Mouse (Mus musculus): ENCODE results near the gene Tomm20. TPM values are rescaled to one million over a fixed set of nuclear protein-coding genes. Genes with fewer than 3 reads are reported as not detected.

Gene Tomm20
- polyA plus RNA-seq, 1 experiment: 417 TPM

GRCm38 (mm10) chr8:126913241-126914106 is 32.2 kb downstream of the Tomm20 start:
- no peak overlapping the region for H3K27ac ChIP-seq (ENCODE audit: insufficient read depth, low read length)
- no peaks in the 10 kb centered on the region for H3K36me3 ChIP-seq (ENCODE audit: control insufficient read depth, insufficient read depth, low read length)
- WGBS: 77% methylated on average over 12 of the region's 12 CpGs
- no peak overlapping the region for H3K4me3 ChIP-seq (ENCODE audit: extremely low read depth, insufficient read depth, insufficient read length)
- no peaks in the 10 kb centered on the region for H3K27me3 ChIP-seq (ENCODE audit: control insufficient read depth, insufficient read depth, low read length)
- DNase-seq (ENCODE audit: low read depth in 1 of 2, low spot score in 2 of 2): no peak
- TF ChIP-seq POLR2A (IDR thresholded peaks at IDR 0.05; ENCODE audit: low read depth, low read length) (no peak), CTCF (IDR thresholded peaks at IDR 0.05; ENCODE audit: extremely low read depth, insufficient read depth, insufficient read length, insufficient replicate concordance) (no peak)
- no peaks in the 10 kb centered on the region for H3K4me1 ChIP-seq (ENCODE audit: control insufficient read depth, insufficient read depth, insufficient read length)

GRCm38 (mm10) chr8:126909371-126909802 is 36.3 kb downstream of the Tomm20 start:
- H3K36me3 ChIP-seq (ENCODE audit: control insufficient read depth, insufficient read depth, low read length): no peaks in the 10 kb centered on the region
- TF ChIP-seq CTCF (IDR thresholded peaks at IDR 0.05; ENCODE audit: extremely low read depth, insufficient read depth, insufficient read length, insufficient replicate concordance) (no peak), POLR2A (IDR thresholded peaks at IDR 0.05; ENCODE audit: low read depth, low read length) (no peak)
- DNase-seq (ENCODE audit: low read depth in 1 of 2, low spot score in 2 of 2): no peak
- H3K4me1 ChIP-seq (ENCODE audit: control insufficient read depth, insufficient read depth, insufficient read length): no peaks in the 10 kb centered on the region
- WGBS: 83% methylated on average over 10 of the region's 10 CpGs
- no peak overlapping the region for H3K27ac ChIP-seq (ENCODE audit: insufficient read depth, low read length)
- no peak overlapping the region for H3K4me3 ChIP-seq (ENCODE audit: extremely low read depth, insufficient read depth, insufficient read length)
- no peaks in the 10 kb centered on the region for H3K27me3 ChIP-seq (ENCODE audit: control insufficient read depth, insufficient read depth, low read length)

DNA sequence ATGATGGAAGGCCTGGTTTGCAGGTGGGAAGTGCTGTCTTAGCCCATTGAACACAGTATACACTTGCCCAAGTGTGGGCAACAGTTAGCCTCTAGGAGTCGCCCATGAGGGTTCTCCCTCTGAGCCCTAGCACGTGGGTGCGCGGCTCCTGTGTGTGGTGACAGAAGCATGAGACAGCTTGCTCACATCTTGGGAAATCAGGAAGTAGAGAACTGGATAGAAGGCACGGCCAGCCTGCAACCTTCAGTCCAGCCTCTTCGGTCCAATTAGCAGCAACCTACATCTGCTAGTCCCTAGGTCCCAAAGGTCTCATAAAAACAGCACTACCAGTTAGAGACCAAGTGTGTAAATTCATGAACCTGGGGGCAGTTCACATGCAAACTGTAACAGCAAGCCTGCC is 36.8 kb downstream of the Tomm20 start:
- DNase-seq (ENCODE audit: low read depth in 1 of 2, low spot score in 2 of 2): no peak
- Histone ChIP-seq H3K27ac (ENCODE audit: insufficient read depth, low read length) (no peak overlapping the region), H3K4me3 (ENCODE audit: extremely low read depth, insufficient read depth, insufficient read length) (no peak overlapping the region), H3K27me3 (ENCODE audit: control insufficient read depth, insufficient read depth, low read length) (no peaks in the 10 kb centered on the region), H3K4me1 (ENCODE audit: control insufficient read depth, insufficient read depth, insufficient read length) (no peaks in the 10 kb centered on the region), H3K36me3 (ENCODE audit: control insufficient read depth, insufficient read depth, low read length) (no peaks in the 10 kb centered on the region)
- TF ChIP-seq CTCF (IDR thresholded peaks at IDR 0.05; ENCODE audit: extremely low read depth, insufficient read depth, insufficient read length, insufficient replicate concordance): no peak
- no peak for TF ChIP-seq POLR2A (IDR thresholded peaks at IDR 0.05; ENCODE audit: low read depth, low read length)
- 44% methylated on average over 6 of the region's 6 CpGs for WGBS

GRCm38 (mm10) chr8:126907968-126908367 is 37.7 kb downstream of the Tomm20 start:
- no peak overlapping the region for H3K27ac ChIP-seq (ENCODE audit: insufficient read depth, low read length)
- no peaks in the 10 kb centered on the region for H3K36me3 ChIP-seq (ENCODE audit: control insufficient read depth, insufficient read depth, low read length)
- no peak overlapping the region for H3K4me3 ChIP-seq (ENCODE audit: extremely low read depth, insufficient read depth, insufficient read length)
- WGBS: 93% methylated on average over 9 of the region's 9 CpGs
- no peaks in the 10 kb centered on the region for H3K4me1 ChIP-seq (ENCODE audit: control insufficient read depth, insufficient read depth, insufficient read length)
- H3K27me3 ChIP-seq (ENCODE audit: control insufficient read depth, insufficient read depth, low read length): no peaks in the 10 kb centered on the region
- TF ChIP-seq CTCF (IDR thresholded peaks at IDR 0.05; ENCODE audit: extremely low read depth, insufficient read depth, insufficient read length, insufficient replicate concordance): no peak
- no peak for DNase-seq (ENCODE audit: low read depth in 1 of 2, low spot score in 2 of 2)

DNA sequence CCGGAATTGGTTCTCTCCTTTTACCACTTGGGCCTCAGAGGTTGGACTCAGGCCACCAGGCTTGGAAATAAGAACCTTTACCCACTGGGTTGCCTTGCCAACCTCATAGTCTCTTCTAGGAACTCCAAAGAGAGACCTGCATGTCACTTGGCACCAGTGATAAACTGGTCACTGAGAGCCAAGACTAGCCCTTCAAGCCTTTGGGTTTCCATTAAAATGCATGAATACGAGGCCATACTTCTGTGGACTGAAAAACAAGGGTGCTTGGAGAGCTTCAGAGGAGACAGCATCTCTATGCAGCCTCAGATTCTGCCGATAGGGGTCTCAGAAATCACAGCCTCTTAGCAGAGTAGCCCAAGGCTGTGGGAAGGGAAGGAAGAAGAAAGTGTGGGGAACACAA is 38.3 kb downstream of the Tomm20 start:
- no peak for DNase-seq (ENCODE audit: low read depth in 1 of 2, low spot score in 2 of 2)
- H3K36me3 ChIP-seq (ENCODE audit: control insufficient read depth, insufficient read depth, low read length): no peaks in the 10 kb centered on the region
- WGBS: 87% methylated on average over 3 of the region's 3 CpGs
- no peak overlapping the region for H3K27ac ChIP-seq (ENCODE audit: insufficient read depth, low read length)
- no peaks in the 10 kb centered on the region for H3K4me1 ChIP-seq (ENCODE audit: control insufficient read depth, insufficient read depth, insufficient read length)
- H3K27me3 ChIP-seq (ENCODE audit: control insufficient read depth, insufficient read depth, low read length): no peaks in the 10 kb centered on the region
- no peak for TF ChIP-seq POLR2A (IDR thresholded peaks at IDR 0.05; ENCODE audit: low read depth, low read length)
- no peak for TF ChIP-seq CTCF (IDR thresholded peaks at IDR 0.05; ENCODE audit: extremely low read depth, insufficient read depth, insufficient read length, insufficient replicate concordance)
- H3K4me3 ChIP-seq (ENCODE audit: extremely low read depth, insufficient read depth, insufficient read length): no peak overlapping the region

- TF ChIP-seq CTCF (IDR thresholded peaks at IDR 0.05; ENCODE audit: extremely low read depth, insufficient read depth, insufficient read length, insufficient replicate concordance): no peak
- Histone ChIP-seq H3K27ac (ENCODE audit: insufficient read depth, low read length) (no peak overlapping the region), H3K36me3 (ENCODE audit: control insufficient read depth, insufficient read depth, low read length) (no peaks in the 10 kb centered on the region), H3K4me1 (ENCODE audit: control insufficient read depth, insufficient read depth, insufficient read length) (no peaks in the 10 kb centered on the region; the same call in 1 of the 2 replicates), H3K27me3 (ENCODE audit: control insufficient read depth, insufficient read depth, low read length) (no peaks in the 10 kb centered on the region), H3K4me3 (ENCODE audit: extremely low read depth, insufficient read depth, insufficient read length) (no peak overlapping the region)
- 88% methylated on average over 3 of the region's 3 CpGs for WGBS
- DNase-seq (ENCODE audit: low read depth in 1 of 2, low spot score in 2 of 2): no peak
These were observed 40.3 kb downstream of the Tomm20 start for GRCm38 (mm10) chr8:126905387-126905786.

- TF ChIP-seq CTCF (IDR thresholded peaks at IDR 0.05; ENCODE audit: extremely low read depth, insufficient read depth, insufficient read length, insufficient replicate concordance): no peak
- no peak for TF ChIP-seq POLR2A (IDR thresholded peaks at IDR 0.05; ENCODE audit: low read depth, low read length)
- Histone ChIP-seq H3K36me3 (ENCODE audit: control insufficient read depth, insufficient read depth, low read length) (no peaks in the 10 kb centered on the region), H3K4me1 (ENCODE audit: control insufficient read depth, insufficient read depth, insufficient read length) (no peaks in the 10 kb centered on the region; the same call in 1 of the 2 replicates), H3K4me3 (ENCODE audit: extremely low read depth, insufficient read depth, insufficient read length) (no peak overlapping the region), H3K27ac (ENCODE audit: insufficient read depth, low read length) (no peak overlapping the region), H3K27me3 (ENCODE audit: control insufficient read depth, insufficient read depth, low read length) (no peaks in the 10 kb centered on the region)
- no peak for DNase-seq (ENCODE audit: low read depth in 1 of 2, low spot score in 2 of 2)
- 91% methylated on average over 9 of the region's 9 CpGs for whole genome bisulfite sequencing
These were observed 41.7 kb downstream of the Tomm20 start for GRCm38 (mm10) chr8:126903927-126904326.

All from spleen, adult 2 months (tissue).